Mouse (Mus musculus) lung, postnatal 0 days (tissue): ENCODE measurements at regions not wholly inside any gene's neighbourhood (a gene's known extent, or its start where the extent isn't known, plus 50 kb on each side); places are given as distances from the start of the nearest gene placed in this dataset.

Source experiments
- ATAC-seq: fragments of 200-750 bp; cut with Nextera tagmentation; 2 replicates; pipeline ENCODE4 v1.8.0; 2017; ENCODE audit warnings: moderate library complexity
- DNase-seq: peaks from one replicate; pipeline ENCODE4 v3.0.0-alpha.2; 2016; ENCODE audit warnings: low spot score
- H3K27ac ChIP-seq: fragments of 300-500 bp; sonication (generic); 2 replicates; pipeline ENCODE4 v1.5.1; 2014; ENCODE audit warnings: antibody characterized with exemption, mild to moderate bottlenecking, low read length, mixed read lengths
- H3K27me3 ChIP-seq: fragments of 300-500 bp; sonication (generic); replicated peaks from 2 replicates; pipeline ENCODE4 v1.6.1; 2014; ENCODE audit warnings: low read length, mixed read lengths; ENCODE audit not compliant: insufficient read depth
- H3K36me3 ChIP-seq: fragments of 300-500 bp; sonication (generic); 2 replicates; pipeline ENCODE4 v1.6.1; 2014; ENCODE audit warnings: low read length, mixed read lengths; ENCODE audit not compliant: insufficient read depth
- H3K4me1 ChIP-seq: fragments of 300-500 bp; sonication (generic); 2 replicates; pipeline ENCODE4 v1.6.1; 2014; ENCODE audit warnings: antibody characterized with exemption, low read depth, low read length, mixed read lengths; ENCODE audit not compliant: insufficient read depth
- H3K4me2 ChIP-seq: fragments of 300-500 bp; sonication (generic); replicated peaks from 2 replicates; pipeline ENCODE4 v1.6.1; 2014; ENCODE audit warnings: low read depth, mild to moderate bottlenecking, low read length, moderate library complexity, mixed read lengths
- H3K4me3 ChIP-seq: fragments of 300-500 bp; sonication (generic); 2 replicates; pipeline ENCODE4 v1.5.1; 2014; ENCODE audit warnings: low read depth, low read length
- H3K9ac ChIP-seq: fragments of 300-500 bp; sonication (generic); replicated peaks from 2 replicates; pipeline ENCODE4 v1.6.1; 2014; ENCODE audit warnings: low read depth, mild to moderate bottlenecking
- H3K9me3 ChIP-seq: fragments of 300-500 bp; sonication (generic); 2 replicates; pipeline ENCODE4 v1.6.1; 2016; ENCODE audit warnings: low read length, mixed read lengths
- CTCF ChIP-seq: IDR thresholded peaks from 2 replicates; pipeline ENCODE4 v1.5.1; 2016; ENCODE audit warnings: antibody characterized with exemption, mild to moderate bottlenecking
- EP300 ChIP-seq: IDR thresholded peaks from 2 replicates; pipeline ENCODE4 v1.6.1; 2016; ENCODE audit warnings: antibody characterized with exemption, mild to moderate bottlenecking, control low read depth
- WGBS: fragments of 180-500 bp; shearing (Covaris S2); extraction: QIAGEN DNeasy Blood & Tissue Kit; methylation state at CpG from one replicate; pipeline ENCODE4 v1.1.7; 2014; 5-methylcytosine and 5-hydroxymethylcytosine counted together

GRCm38 (mm10) chr14:12876417-12877336 is 53.8 kb upstream of the Cadps start:
- no peaks in the 10 kb centered on the region for H3K4me1 ChIP-seq

More at GRCm38 (mm10) chr14:12876417-12877336, 53.8 kb upstream of the Cadps start:
- no peaks in the 10 kb centered on the region for H3K36me3 ChIP-seq
- no peak for TF ChIP-seq EP300
- no peak for TF ChIP-seq CTCF
- no peaks in the 10 kb centered on the region for H3K9me3 ChIP-seq
- no peaks in the 10 kb centered on the region for H3K27me3 ChIP-seq
- no peak for DNase-seq
- H3K27ac ChIP-seq, result no peak overlapping the region
- no peak overlapping the region for H3K9ac ChIP-seq
- no peak overlapping the region for H3K4me3 ChIP-seq
- ATAC-seq, result no peak
- no peak overlapping the region for H3K4me2 ChIP-seq
- 53% methylated on average over 10 of the region's 10 CpGs for WGBS
